Mouse (Mus musculus): ENCODE measurements around the gene Nr2f1. TPM values are rescaled to one million over a fixed set of nuclear protein-coding genes. Genes with fewer than 3 reads are reported as not detected.

Gene Nr2f1
- total RNA-seq, 2 experiments from 2014 or later, result 29.4 to 29.5 TPM

Other genes with a start within 250 kb of the Nr2f1 start
- gene Pou5f2, start 174.9 kb downstream of the Nr2f1 start, total RNA-seq (2021), result 1 to 10 TPM; 1.5 to 2.9 TPM